Mouse (Mus musculus) kidney, adult 2 months (tissue): ENCODE data around the gene Fut2.

Experiments used
- CTCF ChIP-seq: fragments of 200-500 bp; conservative IDR thresholded peaks from 2 replicates; pipeline ENCODE4 v1.5.1; 2011; ENCODE audit warnings: low read depth, mild to moderate bottlenecking, control low read depth, low read length, moderate library complexity, mixed read lengths; ENCODE audit not compliant: insufficient read depth, insufficient read length
- POLR2A ChIP-seq: fragments of 200-500 bp; IDR thresholded peaks from one replicate; pipeline ENCODE4 v1.6.1; 2011; ENCODE audit warnings: low read depth, low read length, control low read depth

GRCm38 (mm10) chr7:45701072-45701471, 34.9 kb upstream of the Fut2 start:
- TF ChIP-seq CTCF (no peak), POLR2A (no peak)
